Mouse (Mus musculus): Measurements from ENCODE around the gene Golm1. TPM values are rescaled to one million over a fixed set of nuclear protein-coding genes. Genes with fewer than 3 reads are reported as not detected.
A peak's percentile ranks its signal among the peaks of the same experiment; 100 is the strongest.
"Not testable (repeated sequence)": the region's sequence is repeated elsewhere in the genome, so short reads cannot be mapped to it uniquely, and the experiment has no call there.

The Golm1 gene
- polyA plus RNA-seq, 1 experiment from 2014 or later, result 134 TPM

DNA sequence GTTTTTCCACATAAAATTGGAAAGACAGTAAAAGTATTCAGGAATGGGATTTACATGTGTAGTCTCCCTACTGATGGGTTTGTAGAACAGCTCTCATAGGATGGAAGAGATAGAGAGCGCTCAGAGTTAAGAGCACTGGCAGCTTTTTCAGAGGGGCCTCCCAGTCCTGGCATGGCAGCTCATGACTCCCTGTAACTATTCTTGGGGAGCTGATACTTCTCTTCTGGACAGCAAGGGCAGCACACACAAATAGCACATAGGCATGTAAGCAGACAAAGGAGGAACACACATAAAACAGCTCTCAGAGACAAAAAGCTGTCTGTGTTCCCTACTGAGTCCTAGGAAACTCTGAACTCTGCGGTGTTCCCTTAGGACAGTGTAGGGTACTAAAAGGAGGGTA lies 65.2 kb downstream of the Golm1 start:
- H3K27me3 ChIP-seq, result no peaks in the 10 kb centered on the region
- H3K9ac ChIP-seq (replicated peaks), result no peak overlapping the region
- ATAC-seq (ENCODE audit: low FRiP score, low read depth), result no peak
- no peaks in the 10 kb centered on the region for H3K4me1 ChIP-seq
- WGBS, result 95% methylated on average over 2 of the region's 2 CpGs
- H3K9me3 ChIP-seq, result no peaks in the 10 kb centered on the region
- no peak overlapping the region for H3K4me3 ChIP-seq
- no peak overlapping the region for H3K27ac ChIP-seq (replicated peaks)
- no peak overlapping the region for H3K4me2 ChIP-seq (replicated peaks)
- H3K36me3 ChIP-seq, result peaks cover 92% of the 10 kb centered on the region

DNA sequence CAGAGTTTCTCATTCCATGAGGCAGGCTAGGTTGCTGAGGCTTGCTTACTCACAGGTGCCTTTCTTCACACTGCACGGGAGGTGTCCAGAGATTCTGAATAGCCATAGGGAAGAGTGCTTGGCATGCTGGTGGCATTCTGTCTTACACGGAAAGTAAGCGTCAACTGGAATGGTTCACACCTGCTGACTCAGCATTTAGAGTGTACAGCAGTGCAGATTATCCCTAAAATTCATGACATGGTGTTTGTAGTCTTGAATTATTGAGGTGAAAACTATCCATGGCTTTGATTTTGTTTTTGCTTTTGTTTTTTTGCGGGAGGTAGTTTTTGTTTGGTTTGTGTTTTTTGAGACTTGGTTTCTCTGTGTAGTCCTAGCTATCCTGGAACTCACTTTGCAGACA lies 65.7 kb downstream of the Golm1 start:
- WGBS, result 96% methylated on average over 4 of the region's 4 CpGs
- Histone ChIP-seq H3K4me1 (no peaks in the 10 kb centered on the region), H3K4me2 (replicated peaks) (no peak overlapping the region), H3K4me3 (no peak overlapping the region), H3K9me3 (no peaks in the 10 kb centered on the region), H3K9ac (replicated peaks) (no peak overlapping the region), H3K36me3 (peaks cover 92% of the 10 kb centered on the region), H3K27ac (replicated peaks) (no peak overlapping the region), H3K27me3 (no peaks in the 10 kb centered on the region)
- ATAC-seq (ENCODE audit: low FRiP score, low read depth), result no peak

DNA sequence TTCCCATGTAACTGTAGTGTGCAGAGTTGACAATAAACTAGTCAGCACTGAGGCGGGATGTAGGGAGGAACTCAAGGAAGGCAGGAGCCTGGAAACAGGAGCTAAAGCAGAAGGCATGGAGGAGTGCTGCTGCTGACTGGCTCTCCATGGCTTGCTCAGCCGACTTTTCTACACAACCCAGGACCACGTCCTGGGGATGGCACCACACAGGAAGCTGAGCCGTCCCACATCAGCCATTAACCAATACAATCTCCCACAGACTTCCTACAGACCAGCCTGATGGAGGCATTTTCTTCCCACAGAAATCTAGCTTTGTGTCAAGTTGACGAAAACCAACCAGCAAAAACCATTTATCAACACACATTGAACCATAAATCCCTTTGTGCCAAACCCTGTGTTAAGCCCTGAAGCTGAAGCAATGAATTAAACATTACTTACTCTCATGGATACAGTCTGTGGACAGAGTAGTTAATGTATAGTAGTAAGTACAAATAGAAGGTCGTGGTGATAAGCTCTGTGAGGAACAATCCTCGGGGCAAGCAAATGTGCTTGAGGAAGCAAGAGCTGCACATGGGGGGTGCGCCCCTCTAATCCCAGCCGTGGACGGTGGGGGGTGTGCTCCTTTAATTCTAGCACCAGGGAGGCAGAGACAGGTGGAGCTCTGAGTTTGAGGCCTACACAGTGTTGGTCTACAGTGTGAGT lies 70.2 kb downstream of the Golm1 start:
- Histone ChIP-seq H3K4me2 (replicated peaks) (no peak overlapping the region), H3K9ac (replicated peaks) (no peak overlapping the region), H3K27ac (replicated peaks) (no peak overlapping the region), H3K9me3 (no peaks in the 10 kb centered on the region), H3K27me3 (no peaks in the 10 kb centered on the region), H3K4me1 (no peaks in the 10 kb centered on the region), H3K36me3 (peaks cover 95% of the 10 kb centered on the region), H3K4me3 (no peak overlapping the region)
- ATAC-seq (ENCODE audit: low FRiP score, low read depth), result no peak
- WGBS, result 85% methylated on average over 10 of the region's 10 CpGs

DNA sequence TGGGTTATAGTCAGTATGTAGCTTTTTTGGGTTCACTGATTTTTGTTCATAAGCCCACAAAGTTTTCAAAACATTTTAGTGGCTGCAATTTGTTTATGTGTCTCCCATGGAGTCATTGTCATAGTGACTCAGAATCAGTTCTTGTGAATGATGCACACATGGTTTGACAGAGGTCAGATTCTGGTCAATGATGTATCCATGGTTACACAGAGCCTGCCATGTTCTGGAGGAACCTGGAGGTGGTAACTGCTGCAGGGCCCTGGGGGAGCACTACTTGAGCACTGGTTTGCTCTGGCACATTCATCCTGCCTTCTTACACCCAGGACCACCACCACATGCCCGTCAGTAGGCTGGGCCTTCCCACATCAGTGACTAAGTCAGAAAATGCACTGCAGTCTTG lies 71.1 kb downstream of the Golm1 start:
- WGBS, result 86% methylated on average over 1 of the region's 1 CpGs
- Histone ChIP-seq H3K4me3 (no peak overlapping the region), H3K4me2 (replicated peaks) (no peak overlapping the region), H3K9me3 (no peaks in the 10 kb centered on the region), H3K36me3 (peaks cover 95% of the 10 kb centered on the region), H3K4me1 (no peaks in the 10 kb centered on the region), H3K9ac (replicated peaks) (no peak overlapping the region), H3K27ac (replicated peaks) (no peak overlapping the region), H3K27me3 (no peaks in the 10 kb centered on the region)
- no peak for ATAC-seq (ENCODE audit: low FRiP score, low read depth)

DNA sequence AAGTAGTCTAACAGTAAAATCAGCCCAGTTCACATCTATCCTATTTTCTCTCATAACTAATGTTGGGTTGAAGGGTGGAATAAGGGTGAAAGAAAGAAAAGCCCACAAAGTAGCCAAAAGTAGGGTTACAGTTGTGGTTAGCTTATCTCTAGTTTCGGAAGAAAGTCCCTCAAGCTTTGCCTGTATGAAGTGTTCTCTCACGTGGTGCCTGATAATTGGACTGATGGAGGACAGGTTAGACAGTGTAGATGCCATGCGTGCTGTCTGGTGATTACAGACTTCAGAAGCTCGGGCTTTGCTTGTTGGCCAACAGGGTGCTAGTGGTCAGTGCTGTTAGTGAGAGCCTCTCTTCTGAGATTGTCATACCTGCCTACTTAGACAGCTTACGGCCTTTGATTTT lies 72.5 kb downstream of the Golm1 start:
- no peak overlapping the region for H3K9ac ChIP-seq (replicated peaks)
- H3K27me3 ChIP-seq, result no peaks in the 10 kb centered on the region
- 91% methylated on average over 5 of the region's 5 CpGs for WGBS
- H3K4me2 ChIP-seq (replicated peaks), result no peak overlapping the region
- H3K27ac ChIP-seq (replicated peaks), result no peak overlapping the region
- no peaks in the 10 kb centered on the region for H3K9me3 ChIP-seq
- H3K36me3 ChIP-seq, result peaks cover 89% of the 10 kb centered on the region
- no peak overlapping the region for H3K4me3 ChIP-seq
- H3K4me1 ChIP-seq, result no peaks in the 10 kb centered on the region
- ATAC-seq (ENCODE audit: low FRiP score, low read depth), result no peak

DNA sequence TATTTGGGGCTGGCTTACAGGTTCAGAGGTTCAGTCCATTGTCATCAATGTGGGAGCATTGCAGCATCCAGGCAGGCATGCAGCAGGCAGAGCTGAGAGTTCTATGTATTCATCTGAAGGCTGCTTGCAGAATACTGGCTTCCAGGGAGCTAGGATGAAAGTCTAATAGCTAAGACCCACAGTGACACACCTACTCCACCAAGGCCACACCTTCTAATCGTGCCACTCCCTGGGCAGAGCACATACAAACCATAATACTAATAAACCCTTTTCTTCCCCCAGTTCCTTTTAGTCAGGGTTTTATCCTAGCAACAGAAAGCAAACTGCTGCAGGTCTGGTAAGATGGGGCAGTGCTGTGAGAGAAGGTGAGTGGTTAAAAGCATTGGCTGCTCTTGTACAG lies 83.0 kb downstream of the Golm1 start:
- H3K4me3 ChIP-seq, result no peak overlapping the region
- no peak for ATAC-seq (ENCODE audit: low FRiP score, low read depth)
- no peaks in the 10 kb centered on the region for H3K27me3 ChIP-seq
- peaks cover 77% of the 10 kb centered on the region for H3K36me3 ChIP-seq
- peaks cover 8% of the 10 kb centered on the region for H3K4me1 ChIP-seq
- H3K9me3 ChIP-seq, result no peaks in the 10 kb centered on the region
- no peak overlapping the region for H3K9ac ChIP-seq (replicated peaks)
- 92% methylated on average over 1 of the region's 1 CpGs for WGBS
- H3K27ac ChIP-seq (replicated peaks), result no peak overlapping the region
- no peak overlapping the region for H3K4me2 ChIP-seq (replicated peaks)

DNA sequence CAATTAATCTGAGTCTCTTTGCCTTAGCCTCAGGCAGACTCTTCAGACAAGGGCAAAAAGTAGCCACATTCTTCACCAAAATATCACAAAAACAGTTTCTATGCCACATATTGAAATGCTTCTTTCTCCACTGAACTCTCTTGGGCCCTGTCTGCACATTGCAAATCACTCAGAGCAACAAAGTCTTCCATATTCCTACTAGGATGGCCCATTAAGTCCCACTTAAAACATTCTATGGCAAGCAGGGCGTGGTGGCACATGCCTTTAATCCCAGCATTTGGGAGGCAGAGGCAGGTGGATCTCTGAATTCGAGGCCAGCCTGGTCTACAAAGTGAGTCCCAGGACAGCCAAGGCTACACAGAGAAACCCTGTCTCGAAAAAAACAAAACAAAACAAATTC lies 83.6 kb downstream of the Golm1 start:
- not testable (repeated sequence) for H3K9me3 ChIP-seq; H3K9ac ChIP-seq (replicated peaks); ATAC-seq (ENCODE audit: low FRiP score, low read depth); H3K27me3 ChIP-seq; H3K27ac ChIP-seq (replicated peaks); H3K4me2 ChIP-seq (replicated peaks); H3K4me3 ChIP-seq
- H3K4me1 ChIP-seq, result peaks cover 14% of the 10 kb centered on the region
- 95% methylated on average over 3 of the region's 3 CpGs for WGBS
- peaks cover 79% of the 10 kb centered on the region for H3K36me3 ChIP-seq

DNA sequence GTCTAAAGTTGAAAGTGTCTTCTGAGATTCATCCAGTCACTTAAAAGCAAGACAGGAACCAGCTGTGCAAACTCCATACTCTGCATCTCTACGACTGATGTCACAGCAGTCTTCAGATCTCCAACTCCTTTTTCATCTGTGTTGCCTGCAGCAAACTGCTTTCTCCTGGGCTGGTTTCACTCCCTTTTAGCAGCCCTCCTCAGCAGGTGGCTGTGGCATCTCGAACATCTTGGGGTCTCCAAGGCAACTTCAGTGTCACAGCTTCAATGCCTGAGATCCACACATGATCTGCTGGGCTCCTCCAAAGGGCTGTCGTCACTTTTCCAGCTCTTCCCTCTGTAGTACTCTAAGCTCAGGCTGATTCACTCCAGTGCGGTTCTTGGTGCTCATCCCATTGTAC lies 84.9 kb downstream of the Golm1 start:
- peaks cover 23% of the 10 kb centered on the region for H3K4me1 ChIP-seq
- no peaks in the 10 kb centered on the region for H3K9me3 ChIP-seq
- H3K4me2 ChIP-seq (replicated peaks), result no peak overlapping the region
- no peak overlapping the region for H3K27ac ChIP-seq (replicated peaks)
- no peak overlapping the region for H3K4me3 ChIP-seq
- H3K27me3 ChIP-seq, result no peaks in the 10 kb centered on the region
- H3K36me3 ChIP-seq, result peaks cover 69% of the 10 kb centered on the region
- no peak overlapping the region for H3K9ac ChIP-seq (replicated peaks)
- WGBS, result 86% methylated on average over 4 of the region's 4 CpGs
- ATAC-seq (ENCODE audit: low FRiP score, low read depth), result no peak

DNA sequence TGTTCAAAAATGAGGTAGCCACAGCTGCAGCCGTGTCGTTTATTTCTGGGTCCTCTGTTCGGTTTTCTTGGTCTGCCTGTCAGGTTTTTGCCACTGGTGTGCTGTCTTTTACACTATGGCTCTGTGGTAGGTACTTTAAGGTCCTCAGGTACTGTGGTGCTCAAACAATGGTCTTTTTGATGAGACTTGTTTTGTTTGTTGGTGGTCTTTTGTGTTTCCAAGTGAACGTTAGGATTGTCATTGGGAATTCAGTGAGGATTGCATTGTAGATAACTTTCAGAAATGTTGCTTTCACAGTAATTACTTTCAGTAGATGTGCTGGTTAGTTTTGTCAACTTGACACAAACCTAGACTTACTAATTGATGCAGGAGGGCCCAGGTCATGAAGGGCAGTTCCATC lies 85.9 kb downstream of the Golm1 start:
- Histone ChIP-seq H3K27ac (replicated peaks) (no peak overlapping the region), H3K36me3 (peaks cover 64% of the 10 kb centered on the region), H3K4me3 (no peak overlapping the region), H3K27me3 (no peaks in the 10 kb centered on the region), H3K9me3 (no peaks in the 10 kb centered on the region), H3K4me2 (replicated peaks) (no peak overlapping the region), H3K4me1 (peaks cover 23% of the 10 kb centered on the region), H3K9ac (replicated peaks) (no peak overlapping the region)
- WGBS, result 91% methylated on average over 4 of the region's 4 CpGs
- ATAC-seq (ENCODE audit: low FRiP score, low read depth), result no peak

DNA sequence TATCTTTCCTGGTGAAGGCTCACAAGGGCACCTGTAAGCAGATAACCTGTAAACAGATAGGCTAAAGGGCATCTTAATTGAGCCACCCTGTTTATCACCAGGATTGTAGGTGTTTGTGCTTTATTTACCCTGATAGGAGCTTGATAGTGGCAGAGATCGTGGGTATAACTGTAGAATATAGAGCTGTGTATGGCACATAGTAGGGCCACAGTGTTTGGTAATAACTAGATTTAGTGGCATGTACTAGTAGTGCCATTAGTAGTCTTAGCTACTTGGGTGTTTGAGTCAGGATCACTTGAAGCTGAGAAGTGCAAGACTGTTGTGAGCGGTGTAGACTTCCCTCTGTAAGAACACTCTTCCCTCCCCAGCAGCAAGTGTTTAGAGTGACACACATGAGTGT lies 88.4 kb downstream of the Golm1 start:
- H3K36me3 ChIP-seq, result peaks cover 46% of the 10 kb centered on the region
- no peak overlapping the region for H3K9ac ChIP-seq (replicated peaks)
- no peak overlapping the region for H3K27ac ChIP-seq (replicated peaks)
- no peaks in the 10 kb centered on the region for H3K9me3 ChIP-seq
- 97% methylated on average over 2 of the region's 2 CpGs for WGBS
- H3K4me1 ChIP-seq, result peaks cover 28% of the 10 kb centered on the region
- no peak overlapping the region for H3K4me3 ChIP-seq
- peak overlapping the region; percentile 66 for H3K4me2 ChIP-seq (replicated peaks)
- H3K27me3 ChIP-seq, result no peaks in the 10 kb centered on the region
- no peak for ATAC-seq (ENCODE audit: low FRiP score, low read depth)

DNA sequence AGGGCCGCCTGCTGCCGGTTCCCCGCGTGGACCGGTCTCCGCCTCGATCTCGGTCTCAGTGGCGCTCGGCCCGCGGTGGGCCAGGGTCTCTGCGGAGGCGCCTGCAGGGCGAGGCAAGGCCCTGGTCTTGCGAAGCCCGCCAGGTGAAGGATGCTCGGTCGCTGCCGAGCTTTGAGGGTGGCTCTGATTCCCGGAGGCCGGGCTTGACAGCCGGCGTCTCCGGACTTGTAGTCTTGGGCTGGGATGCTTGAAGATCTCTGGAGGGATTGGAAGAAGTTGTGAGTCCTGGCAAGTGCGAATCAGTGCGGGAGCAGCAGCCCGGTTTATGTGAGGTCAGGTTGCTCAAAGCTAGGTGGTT lies 90.0 kb downstream of the Golm1 start:
- no peak for ATAC-seq (ENCODE audit: low FRiP score, low read depth)
- H3K4me1 ChIP-seq, result peaks cover 28% of the 10 kb centered on the region
- peak overlapping the region; percentile 85 for H3K4me3 ChIP-seq
- no peaks in the 10 kb centered on the region for H3K27me3 ChIP-seq
- peaks cover 30% of the 10 kb centered on the region for H3K36me3 ChIP-seq
- H3K4me2 ChIP-seq (replicated peaks), result peak overlapping the region; percentile 66
- H3K9me3 ChIP-seq, result no peaks in the 10 kb centered on the region
- peak overlapping the region; percentile 88 for H3K9ac ChIP-seq (replicated peaks)
- under 1% methylated on average over 28 of the region's 28 CpGs for WGBS
- peak overlapping the region; percentile 74 for H3K27ac ChIP-seq (replicated peaks)

DNA sequence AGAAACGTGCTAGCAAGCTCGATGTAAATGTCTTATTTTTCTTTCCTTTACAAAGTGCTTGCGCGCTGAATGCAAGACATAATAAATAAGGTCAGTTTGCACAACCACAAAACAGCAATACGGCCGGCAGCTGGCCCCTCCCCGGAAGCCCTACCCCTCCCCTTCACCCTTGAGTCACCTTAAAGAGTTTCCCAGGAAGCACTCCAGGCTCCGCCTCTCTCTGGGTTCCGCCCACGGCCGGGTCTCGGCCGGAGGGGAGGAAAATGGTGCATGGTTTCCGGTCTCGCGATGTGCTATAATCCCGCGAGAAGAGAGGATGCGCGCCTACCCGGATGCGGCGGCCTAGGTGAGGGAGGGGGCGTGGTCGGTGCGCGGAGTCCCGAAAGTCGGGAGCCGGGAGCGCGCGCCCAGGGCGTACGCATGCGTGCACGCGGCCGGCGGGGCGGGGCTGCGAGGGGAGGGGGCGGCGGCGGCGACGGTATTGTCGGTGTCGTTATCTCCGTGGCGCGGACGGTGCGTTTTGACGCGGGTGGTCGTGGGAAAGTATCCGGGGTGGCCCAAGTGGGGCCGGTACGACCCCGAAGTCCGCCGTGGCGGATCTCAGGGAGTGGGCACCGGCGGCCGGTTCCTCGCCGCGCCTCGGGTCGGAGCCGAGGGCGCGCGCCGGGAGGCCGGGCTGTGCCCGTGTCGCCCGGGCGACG lies 90.5 kb downstream of the Golm1 start, which contains the start of the genes Agtpbp1 and Naa35:
TSS of gene Agtpbp1 (minus strand) at position 281 of the 701 bp plus-strand sequence.
TSS of gene Naa35 (plus strand) at position 313 of the 701 bp plus-strand sequence.
- peak within 1 kb of the TSS; percentile 88 for H3K9ac ChIP-seq (replicated peaks)
- peaks cover 28% of the 10 kb centered on the region for H3K4me1 ChIP-seq
- H3K4me3 ChIP-seq, result peak within 1 kb of the TSS; percentile 85
- peak within 1 kb of the TSS; percentile 80 for H3K4me2 ChIP-seq (replicated peaks)
- under 1% methylated on average over 81 of the region's 83 CpGs for WGBS
- H3K9me3 ChIP-seq, result no peaks in the 10 kb centered on the region
- H3K36me3 ChIP-seq, result peaks cover 26% of the 10 kb centered on the region
- ATAC-seq (ENCODE audit: low FRiP score, low read depth), result peak; percentile 98
- H3K27me3 ChIP-seq, result no peaks in the 10 kb centered on the region
- peak within 1 kb of the TSS; percentile 74 for H3K27ac ChIP-seq (replicated peaks)

Data from midbrain, embryonic 12.5 days (tissue).